Mouse (Mus musculus): ENCODE results near the gene Bmp6. TPM values are rescaled to one million over a fixed set of nuclear protein-coding genes. Genes with fewer than 3 reads are reported as not detected.

Gene Bmp6
- polyA plus RNA-seq, 1 experiment from 2014 or later, result 3.1 TPM

GRCm38 (mm10) chr13:38400662-38401061, 55.8 kb downstream of the Bmp6 start:
- Histone ChIP-seq H3K27ac (ENCODE audit: low read depth, low read length) (no peak overlapping the region), H3K9ac (ENCODE audit: low read depth, low read length) (no peak overlapping the region), H3K4me1 (ENCODE audit: control insufficient read depth, insufficient read depth, low read depth, low read length) (no peaks in the 10 kb centered on the region), H3K27me3 (replicated peaks; ENCODE audit: control insufficient read depth, insufficient read depth, low read length) (no peaks in the 10 kb centered on the region), H3K9me3 (ENCODE audit: control insufficient read depth, low read length) (no peaks in the 10 kb centered on the region), H3K4me3 (ENCODE audit: low read length) (no peak overlapping the region), H3K36me3 (ENCODE audit: control insufficient read depth, insufficient read depth, low read length) (no peaks in the 10 kb centered on the region), H3K4me2 (ENCODE audit: low read length) (no peak overlapping the region)
- ATAC-seq, result no peak
- WGBS, result 84% methylated on average over 8 of the region's 8 CpGs

- ATAC-seq, result 0 out of 2 replicates have a peak, but pooled peaks have one; percentile 42
- H3K9ac ChIP-seq (ENCODE audit: low read depth, low read length), result no peak overlapping the region
- 76% methylated on average over 6 of the region's 6 CpGs for WGBS
Measured at GRCm38 (mm10) chr13:38407611-38408315, 62.9 kb downstream of the Bmp6 start.

GRCm38 (mm10) chr13:38408636-38409035, 63.7 kb downstream of the Bmp6 start:
- Histone ChIP-seq H3K4me3 (ENCODE audit: low read length) (no peak overlapping the region), H3K4me2 (ENCODE audit: low read length) (no peak overlapping the region), H3K4me1 (ENCODE audit: control insufficient read depth, insufficient read depth, low read depth, low read length) (peaks cover 5% of the 10 kb centered on the region), H3K9me3 (ENCODE audit: control insufficient read depth, low read length) (no peaks in the 10 kb centered on the region), H3K36me3 (ENCODE audit: control insufficient read depth, insufficient read depth, low read length) (no peaks in the 10 kb centered on the region), H3K9ac (ENCODE audit: low read depth, low read length) (no peak overlapping the region), H3K27ac (ENCODE audit: low read depth, low read length) (no peak overlapping the region), H3K27me3 (replicated peaks; ENCODE audit: control insufficient read depth, insufficient read depth, low read length) (no peaks in the 10 kb centered on the region)
- 69% methylated on average over 3 of the region's 3 CpGs for WGBS
- no peak for ATAC-seq

More at GRCm38 (mm10) chr13:38407611-38408315, 62.9 kb downstream of the Bmp6 start:
- Histone ChIP-seq H3K4me2 (ENCODE audit: low read length) (no peak overlapping the region), H3K4me1 (ENCODE audit: control insufficient read depth, insufficient read depth, low read depth, low read length) (peaks cover 5% of the 10 kb centered on the region), H3K36me3 (ENCODE audit: control insufficient read depth, insufficient read depth, low read length) (no peaks in the 10 kb centered on the region), H3K27ac (ENCODE audit: low read depth, low read length) (no peak overlapping the region), H3K4me3 (ENCODE audit: low read length) (no peak overlapping the region), H3K9me3 (ENCODE audit: control insufficient read depth, low read length) (no peaks in the 10 kb centered on the region), H3K27me3 (replicated peaks; ENCODE audit: control insufficient read depth, insufficient read depth, low read length) (no peaks in the 10 kb centered on the region)

GRCm38 (mm10) chr13:38410322-38410865, 65.5 kb downstream of the Bmp6 start:
- no peaks in the 10 kb centered on the region for H3K36me3 ChIP-seq (ENCODE audit: control insufficient read depth, insufficient read depth, low read length)
- ATAC-seq, result peak; percentile 80
- H3K27me3 ChIP-seq (replicated peaks; ENCODE audit: control insufficient read depth, insufficient read depth, low read length), result no peaks in the 10 kb centered on the region
- H3K9ac ChIP-seq (ENCODE audit: low read depth, low read length), result no peak overlapping the region; the same call in 1 of the 2 replicates
- peaks cover 5% of the 10 kb centered on the region for H3K4me1 ChIP-seq (ENCODE audit: control insufficient read depth, insufficient read depth, low read depth, low read length)
- 24% methylated on average over 15 of the region's 15 CpGs for WGBS
- no peaks in the 10 kb centered on the region for H3K9me3 ChIP-seq (ENCODE audit: control insufficient read depth, low read length)
- H3K4me3 ChIP-seq (ENCODE audit: low read length), result no peak overlapping the region
- peak overlapping the region; percentile 44 for H3K4me2 ChIP-seq (ENCODE audit: low read length)
- peak overlapping the region; percentile 63 for H3K27ac ChIP-seq (ENCODE audit: low read depth, low read length)

- no peak overlapping the region for H3K27ac ChIP-seq (ENCODE audit: low read depth, low read length)
- H3K27me3 ChIP-seq (replicated peaks; ENCODE audit: control insufficient read depth, insufficient read depth, low read length), result no peaks in the 10 kb centered on the region
- no peaks in the 10 kb centered on the region for H3K36me3 ChIP-seq (ENCODE audit: control insufficient read depth, insufficient read depth, low read length)
- no peak overlapping the region for H3K4me2 ChIP-seq (ENCODE audit: low read length)
- no peaks in the 10 kb centered on the region for H3K4me1 ChIP-seq (ENCODE audit: control insufficient read depth, insufficient read depth, low read depth, low read length)
- ATAC-seq, result no peak
- H3K4me3 ChIP-seq (ENCODE audit: low read length), result no peak overlapping the region
- 95% methylated on average over 7 of the region's 7 CpGs for WGBS
- no peaks in the 10 kb centered on the region for H3K9me3 ChIP-seq (ENCODE audit: control insufficient read depth, low read length)
- no peak overlapping the region for H3K9ac ChIP-seq (ENCODE audit: low read depth, low read length)
Measured at GRCm38 (mm10) chr13:38419781-38420180, 74.9 kb downstream of the Bmp6 start.

- ATAC-seq, result no peak
Measured at GRCm38 (mm10) chr13:38422491-38422890, 77.6 kb downstream of the Bmp6 start.

GRCm38 (mm10) chr13:38425294-38425693, 80.4 kb downstream of the Bmp6 start:
- no peak overlapping the region for H3K4me3 ChIP-seq (ENCODE audit: low read length)
- no peak overlapping the region for H3K27ac ChIP-seq (ENCODE audit: low read depth, low read length)
- no peaks in the 10 kb centered on the region for H3K4me1 ChIP-seq (ENCODE audit: control insufficient read depth, insufficient read depth, low read depth, low read length)
- 33% methylated on average over 6 of the region's 6 CpGs for WGBS
- ATAC-seq, result no peak
- no peak overlapping the region for H3K4me2 ChIP-seq (ENCODE audit: low read length)
- H3K9me3 ChIP-seq (ENCODE audit: control insufficient read depth, low read length), result peaks cover 6% of the 10 kb centered on the region; the same call in 1 of the 2 replicates
- H3K27me3 ChIP-seq (replicated peaks; ENCODE audit: control insufficient read depth, insufficient read depth, low read length), result no peaks in the 10 kb centered on the region
- H3K36me3 ChIP-seq (ENCODE audit: control insufficient read depth, insufficient read depth, low read length), result no peaks in the 10 kb centered on the region
- no peak overlapping the region for H3K9ac ChIP-seq (ENCODE audit: low read depth, low read length)

More at GRCm38 (mm10) chr13:38422491-38422890, 77.6 kb downstream of the Bmp6 start:
- WGBS, result 88% methylated on average over 5 of the region's 5 CpGs
- Histone ChIP-seq H3K27me3 (replicated peaks; ENCODE audit: control insufficient read depth, insufficient read depth, low read length) (no peaks in the 10 kb centered on the region), H3K4me3 (ENCODE audit: low read length) (no peak overlapping the region), H3K36me3 (ENCODE audit: control insufficient read depth, insufficient read depth, low read length) (no peaks in the 10 kb centered on the region), H3K4me2 (ENCODE audit: low read length) (no peak overlapping the region), H3K4me1 (ENCODE audit: control insufficient read depth, insufficient read depth, low read depth, low read length) (no peaks in the 10 kb centered on the region), H3K9me3 (ENCODE audit: control insufficient read depth, low read length) (no peaks in the 10 kb centered on the region), H3K27ac (ENCODE audit: low read depth, low read length) (no peak overlapping the region), H3K9ac (ENCODE audit: low read depth, low read length) (no peak overlapping the region)

GRCm38 (mm10) chr13:38429671-38430070, 84.8 kb downstream of the Bmp6 start:
- Histone ChIP-seq H3K4me1 (ENCODE audit: control insufficient read depth, insufficient read depth, low read depth, low read length) (no peaks in the 10 kb centered on the region), H3K4me3 (ENCODE audit: low read length) (no peak overlapping the region), H3K27me3 (replicated peaks; ENCODE audit: control insufficient read depth, insufficient read depth, low read length) (no peaks in the 10 kb centered on the region), H3K9ac (ENCODE audit: low read depth, low read length) (no peak overlapping the region), H3K36me3 (ENCODE audit: control insufficient read depth, insufficient read depth, low read length) (no peaks in the 10 kb centered on the region), H3K4me2 (ENCODE audit: low read length) (no peak overlapping the region), H3K9me3 (ENCODE audit: control insufficient read depth, low read length) (peaks cover 6% of the 10 kb centered on the region; the same call in 1 of the 2 replicates), H3K27ac (ENCODE audit: low read depth, low read length) (no peak overlapping the region)
- ATAC-seq, result no peak
- WGBS, result 72% methylated on average over 8 of the region's 8 CpGs

GRCm38 (mm10) chr13:38430075-38430474, 85.2 kb downstream of the Bmp6 start:
- no peak overlapping the region for H3K4me3 ChIP-seq (ENCODE audit: low read length)
- ATAC-seq, result no peak
- no peak overlapping the region for H3K4me2 ChIP-seq (ENCODE audit: low read length)
- H3K36me3 ChIP-seq (ENCODE audit: control insufficient read depth, insufficient read depth, low read length), result no peaks in the 10 kb centered on the region
- no peaks in the 10 kb centered on the region for H3K27me3 ChIP-seq (replicated peaks; ENCODE audit: control insufficient read depth, insufficient read depth, low read length)
- H3K9me3 ChIP-seq (ENCODE audit: control insufficient read depth, low read length), result peaks cover 6% of the 10 kb centered on the region; the same call in 1 of the 2 replicates
- WGBS, result 85% methylated on average over 6 of the region's 6 CpGs
- no peak overlapping the region for H3K9ac ChIP-seq (ENCODE audit: low read depth, low read length)
- no peaks in the 10 kb centered on the region for H3K4me1 ChIP-seq (ENCODE audit: control insufficient read depth, insufficient read depth, low read depth, low read length)
- H3K27ac ChIP-seq (ENCODE audit: low read depth, low read length), result no peak overlapping the region
